Mouse (Mus musculus): ENCODE data around the gene Tet2.

DNA sequence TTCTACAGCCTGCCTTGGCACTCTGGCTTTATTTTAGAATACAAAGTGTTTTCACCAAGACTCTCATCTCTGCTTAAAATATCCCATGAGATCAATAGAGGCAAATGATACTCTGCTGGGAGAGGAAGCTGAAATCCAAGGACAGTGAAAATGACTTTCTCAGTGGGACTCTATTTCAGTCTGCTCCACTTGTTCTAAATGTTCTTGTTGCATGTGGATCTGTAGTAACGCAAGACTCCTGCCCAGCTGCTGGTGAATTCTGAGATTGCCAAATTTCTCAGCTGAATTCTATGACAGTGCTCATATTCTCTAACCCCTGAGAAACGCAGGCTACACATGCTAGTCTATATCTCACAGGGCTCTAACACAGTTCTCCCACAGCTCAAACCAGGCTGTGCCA is 35.1 kb downstream of the Tet2 start:
- TF ChIP-seq JUND (IDR thresholded peaks at IDR 0.05; ENCODE audit: low read depth, low read length) (no peak), NRF1 (IDR thresholded peaks at IDR 0.05; ENCODE audit: insufficient read depth, low read depth, low read length, poor library complexity, severe bottlenecking) (no peak), POLR2A (IDR thresholded peaks at IDR 0.05; ENCODE audit: control insufficient read depth in 1 of 2, insufficient read depth in 1 of 2, low read depth in 1 of 2, low read length in 2 of 2, poor library complexity in 1 of 2) (no peak), BHLHE40 (IDR thresholded peaks at IDR 0.05; ENCODE audit: borderline replicate concordance, low read depth, low read length) (no peak), TAL1 (IDR thresholded peaks at IDR 0.05; ENCODE audit: low read length) (no peak), GATA1 (IDR thresholded peaks at IDR 0.05; ENCODE audit: low read depth, low read length) (no peak), TBP (IDR thresholded peaks at IDR 0.05; ENCODE audit: low read depth, low read length) (no peak), UBTF (IDR thresholded peaks at IDR 0.05; ENCODE audit: borderline replicate concordance, insufficient read depth, low read depth, low read length) (no peak), CTCF (IDR thresholded peaks at IDR 0.05 in 2 of 3, conservative IDR thresholded peaks at IDR 0.05 in 1 of 3; ENCODE audit: control insufficient read depth in 1 of 3, insufficient read depth in 1 of 3, low read depth in 2 of 3, low read length in 3 of 3, poor library complexity in 1 of 3, severe bottlenecking in 1 of 3) (no peak), MXI1 (IDR thresholded peaks at IDR 0.05; ENCODE audit: low read depth, low read length) (no peak), HCFC1 (IDR thresholded peaks at IDR 0.05; ENCODE audit: low read depth, low read length) (no peak), USF1 (IDR thresholded peaks at IDR 0.05; ENCODE audit: low read depth, low read length) (no peak)
